Mouse (Mus musculus) T-helper 1 cell (primary cell): Measurements from ENCODE around the gene Phactr3.

Experiments used
- in situ Hi-C: fragments of 300-600 bp; cut with MboI, MseI; formaldehyde crosslinking; loops from one replicate; pipeline ENCODE4 v1.15.1; 2025; ENCODE audit warnings: high pct_unique_total_duplicates

Phactr3 gene

DNA sequence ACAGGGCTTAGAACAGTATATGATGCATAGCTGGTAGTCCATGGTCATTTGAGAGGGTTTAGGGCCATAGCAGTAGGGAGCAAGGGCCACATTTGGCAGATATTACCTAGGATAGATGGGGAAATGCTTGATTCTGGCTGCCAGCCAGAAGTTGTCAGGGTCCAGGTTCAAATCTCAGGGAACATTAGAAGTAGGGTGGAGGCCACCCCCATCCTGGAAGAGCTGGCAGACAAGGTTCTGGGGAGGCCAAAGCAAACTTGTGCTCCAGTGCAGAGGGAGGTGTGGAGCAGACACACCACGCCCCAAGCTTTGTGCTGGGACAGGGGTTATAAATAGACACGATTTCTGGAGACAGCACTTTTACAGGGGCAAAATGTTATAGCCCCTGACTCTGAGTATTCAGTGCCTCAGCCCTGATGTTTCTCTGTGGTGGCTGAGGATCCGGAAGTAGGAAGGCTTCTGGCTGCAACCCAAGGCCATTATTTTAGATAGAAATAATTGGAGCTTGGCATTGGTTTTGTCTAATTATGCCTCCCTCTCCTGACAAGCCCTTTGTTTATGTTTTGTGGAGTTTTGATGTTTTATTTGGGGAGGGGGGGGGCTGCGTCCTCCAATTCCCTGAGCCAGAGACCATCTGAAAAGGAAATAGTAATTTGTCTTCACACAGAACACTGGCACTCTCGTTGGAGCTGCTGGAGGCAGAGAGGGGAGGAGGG is 208.1 kb downstream of the Phactr3 start:
- in situ Hi-C loops = no loop called here

DNA sequence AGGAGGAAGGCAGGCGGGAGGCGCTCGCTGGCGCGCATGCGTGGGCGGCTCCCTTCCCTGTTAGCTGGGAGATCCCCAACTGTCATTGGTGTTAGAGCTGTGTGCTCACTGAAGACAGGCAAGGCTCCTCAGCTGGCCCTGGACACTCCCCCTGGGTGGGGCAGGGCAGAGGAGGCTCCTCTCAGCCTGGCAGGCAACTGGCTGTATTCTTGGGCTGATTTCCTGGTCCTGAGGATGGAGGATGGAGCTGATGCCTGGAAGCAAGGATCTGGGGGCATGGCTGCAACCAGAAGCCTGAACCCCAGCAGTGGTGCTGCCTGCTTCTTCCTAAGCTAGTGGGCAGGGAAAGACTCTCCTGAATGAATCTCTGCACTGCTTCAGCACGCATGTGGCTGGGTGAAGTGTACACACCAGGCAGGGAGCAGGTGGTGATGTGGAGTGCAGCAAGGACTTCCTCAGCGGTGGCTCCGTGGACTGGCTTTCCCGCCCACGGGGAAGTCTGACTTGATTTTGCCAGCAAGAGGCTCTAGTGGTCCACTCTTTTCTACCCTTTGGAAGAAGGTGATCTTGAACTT is 208.8 kb downstream of the Phactr3 start:
- in situ Hi-C loops = no loop called here

GRCm38 (mm10) chr2:178329551-178329950 is 210.8 kb downstream of the Phactr3 start:
- in situ Hi-C loops = no loop called here

DNA sequence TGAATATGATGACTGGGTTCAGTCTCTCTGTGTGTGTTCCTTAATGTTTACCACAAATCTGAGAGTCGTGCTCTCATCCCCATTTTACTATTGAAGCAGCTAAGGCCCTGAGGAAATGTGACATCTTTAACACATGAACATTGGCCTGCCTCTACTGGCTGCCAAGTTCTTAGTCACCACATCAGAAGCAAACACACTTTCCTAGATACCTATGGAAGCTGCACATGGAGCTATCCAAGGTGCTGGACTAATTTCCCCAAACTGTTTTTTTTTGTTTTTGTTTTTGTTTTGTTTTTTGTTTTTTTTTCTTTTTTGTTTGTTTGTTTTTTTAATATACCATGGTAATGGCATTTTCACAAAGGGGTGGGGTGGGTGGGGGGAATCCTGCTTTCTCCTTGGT is 211.2 kb downstream of the Phactr3 start:
- in situ Hi-C loops = no loop called here

GRCm38 (mm10) chr2:178337878-178338277 is 219.1 kb downstream of the Phactr3 start:
- in situ Hi-C loops = no loop called here

DNA sequence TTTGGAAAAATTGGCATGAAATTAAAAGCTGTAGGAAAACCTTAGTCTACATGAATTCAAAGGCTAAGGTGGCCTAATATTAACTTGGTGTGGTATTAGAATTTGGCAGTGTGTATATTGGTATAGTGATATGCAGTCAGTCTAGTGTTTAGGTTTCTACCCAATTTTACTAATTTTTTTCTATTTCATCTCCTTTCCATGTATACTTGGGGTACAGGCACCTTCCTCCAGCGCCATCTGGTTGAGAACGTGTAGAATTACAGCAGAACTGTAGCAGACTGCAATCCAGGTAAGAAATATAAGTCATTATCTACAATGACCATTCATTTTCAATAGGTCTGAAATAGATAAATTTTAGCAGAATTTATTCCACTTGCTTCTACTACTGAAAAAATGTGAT is 220.3 kb downstream of the Phactr3 start:
- in situ Hi-C loops = no loop called here

GRCm38 (mm10) chr2:178342105-178342504 is 223.3 kb downstream of the Phactr3 start:
- in situ Hi-C loops = loop anchor here (10.0 kb wide), 1 partner anchor 207 kb away; no protein-coding TSS in a partner anchor

- in situ Hi-C loops = loop anchor here (10.0 kb wide), 1 partner anchor 208 kb away; no protein-coding TSS in a partner anchor
Observed at GRCm38 (mm10) chr2:178342597-178342996, 223.8 kb downstream of the Phactr3 start.
